Mouse (Mus musculus): ENCODE results near the gene Chst7.

Chst7 gene

GRCm38 (mm10) chrX:20059381-20059971 is at the start of gene Chst7:
Chst7 (plus strand) TSS chrX:20059560.
- DNase-seq (ENCODE audit: low read depth, low spot score), result peak; percentile 84

GRCm38 (mm10) chrX:20012211-20012610 is 47.1 kb upstream of the Chst7 start:
- DNase-seq (ENCODE audit: low read depth, low spot score), result no peak

DNA sequence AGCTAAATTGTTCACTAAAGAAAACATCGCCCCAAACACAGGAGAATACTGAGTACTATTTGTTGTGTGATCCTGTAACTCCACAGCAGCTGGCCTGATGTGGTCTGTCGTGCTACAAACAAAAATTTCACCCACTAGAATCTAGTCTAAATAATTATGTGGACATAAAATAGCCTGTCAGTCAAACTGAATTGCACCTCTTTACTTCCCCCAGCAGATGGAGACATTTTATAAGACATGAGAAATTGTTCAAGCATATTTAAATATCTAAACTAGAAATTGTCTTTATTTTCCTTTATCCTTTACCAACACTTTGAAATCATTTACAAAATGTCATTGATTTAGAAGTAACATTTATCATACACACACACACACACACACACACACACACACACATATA is 38.4 kb upstream of the Chst7 start:
- peak; percentile 7 for DNase-seq (ENCODE audit: low read depth, low spot score)

GRCm38 (mm10) chrX:20060096-20060768 is 872 bp downstream of the Chst7 start:
- peak; percentile 31 for DNase-seq (ENCODE audit: low read depth, low spot score)

DNA sequence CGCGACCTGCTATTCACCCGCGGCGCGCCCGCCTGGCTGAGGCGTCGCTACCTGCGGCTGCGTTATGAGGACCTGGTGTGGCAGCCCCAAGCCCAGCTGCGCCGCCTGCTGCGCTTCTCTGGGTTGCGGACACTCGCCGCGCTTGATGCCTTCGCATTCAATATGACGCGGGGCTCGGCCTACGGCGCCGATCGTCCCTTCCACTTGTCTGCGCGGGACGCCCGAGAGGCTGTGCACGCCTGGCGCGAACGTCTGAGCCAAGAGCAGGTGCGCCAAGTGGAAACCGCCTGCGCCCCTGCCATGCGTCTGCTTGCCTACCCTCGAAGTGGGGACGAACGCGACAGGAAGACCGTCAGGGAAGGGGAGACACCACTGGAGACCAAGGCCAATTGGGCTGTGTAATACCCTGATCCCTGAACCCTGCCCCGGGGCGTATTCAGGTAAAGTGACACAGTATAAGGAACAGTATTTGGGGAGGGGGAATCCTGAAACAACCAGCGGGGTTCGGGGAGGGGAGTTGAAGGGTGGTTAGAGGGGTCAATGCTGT is 1.5 kb downstream of the Chst7 start:
- peak; percentile 23 for DNase-seq (ENCODE audit: low read depth, low spot score)

DNA sequence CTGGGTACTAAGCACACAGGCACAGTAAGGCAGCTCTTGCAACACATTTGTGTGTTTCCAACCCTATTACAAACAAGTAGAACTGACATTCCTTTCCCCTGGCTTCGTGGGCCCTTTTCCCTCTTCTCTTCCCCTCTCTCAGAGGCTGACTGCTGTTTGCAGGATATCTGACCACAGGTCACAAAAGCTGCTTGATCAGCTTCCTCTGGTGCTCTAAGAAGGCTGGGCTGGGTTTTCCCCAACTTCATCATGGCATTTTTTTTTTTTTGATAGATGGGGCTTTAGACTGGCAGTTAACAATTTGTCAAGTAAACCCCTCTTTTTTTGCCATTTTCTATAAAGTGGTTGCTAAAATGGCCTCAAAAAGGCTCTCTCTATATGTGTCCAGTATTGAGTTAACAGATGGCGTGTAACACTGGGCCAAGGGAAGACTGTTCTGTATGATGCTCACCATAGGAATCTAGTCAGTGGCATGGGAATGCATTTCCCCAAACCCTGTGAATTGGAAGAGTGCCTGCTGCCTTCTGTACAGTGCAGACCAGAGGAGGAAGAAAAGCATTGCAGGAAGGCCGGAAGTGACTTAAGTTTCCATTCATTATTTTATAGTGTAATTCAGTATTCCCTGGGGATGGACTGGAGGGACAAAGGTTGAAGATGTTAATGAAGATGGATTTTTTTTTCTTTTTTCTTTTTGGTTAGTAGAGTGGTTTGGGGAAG is 2.6 kb downstream of the Chst7 start:
- no peak for DNase-seq (ENCODE audit: low read depth, low spot score)

- DNase-seq (ENCODE audit: low read depth, low spot score), result no peak
Observed at GRCm38 (mm10) chrX:20066636-20067035, 7.3 kb downstream of the Chst7 start.

DNA sequence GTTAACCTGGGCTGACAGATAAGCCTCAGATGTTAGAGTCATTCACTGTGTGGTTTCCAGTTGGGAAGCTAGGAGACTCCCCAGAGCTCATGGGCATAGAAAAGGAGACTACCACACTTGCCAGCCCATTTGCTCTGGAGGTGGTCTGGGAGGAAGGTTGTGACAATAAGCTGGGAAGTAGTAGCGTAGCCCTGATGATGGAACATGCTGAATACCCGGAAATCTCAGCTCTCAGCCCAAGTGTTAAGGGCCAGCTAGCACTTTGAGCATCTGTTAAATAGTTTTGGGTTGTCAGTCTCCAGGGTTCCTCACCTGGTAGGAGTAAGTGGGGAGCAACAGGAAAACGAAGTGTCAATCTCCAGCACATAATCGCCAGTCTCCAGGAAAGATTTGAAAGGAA is 10.8 kb downstream of the Chst7 start:
- no peak for DNase-seq (ENCODE audit: low read depth, low spot score)

DNA sequence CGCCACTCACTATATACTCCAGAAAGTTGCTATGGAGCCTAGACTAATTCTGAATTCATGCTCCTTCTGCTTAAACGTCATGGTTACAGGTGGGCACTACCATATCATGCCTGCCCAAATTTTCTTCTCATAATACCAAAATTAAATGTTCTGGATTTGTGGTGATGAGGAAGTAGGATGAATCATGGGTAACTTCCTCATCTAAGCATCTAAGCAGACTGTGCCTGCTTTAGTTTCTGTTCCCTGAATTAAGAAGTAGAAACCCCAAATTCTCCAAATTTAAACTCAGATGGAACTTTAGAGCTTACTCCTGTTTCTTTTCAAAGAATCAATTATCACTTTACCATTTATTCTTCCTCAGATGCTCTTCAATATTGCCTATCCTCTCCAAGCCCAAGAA is 58.4 kb downstream of the Chst7 start:
- DNase-seq (ENCODE audit: low read depth, low spot score), result no peak

DNA sequence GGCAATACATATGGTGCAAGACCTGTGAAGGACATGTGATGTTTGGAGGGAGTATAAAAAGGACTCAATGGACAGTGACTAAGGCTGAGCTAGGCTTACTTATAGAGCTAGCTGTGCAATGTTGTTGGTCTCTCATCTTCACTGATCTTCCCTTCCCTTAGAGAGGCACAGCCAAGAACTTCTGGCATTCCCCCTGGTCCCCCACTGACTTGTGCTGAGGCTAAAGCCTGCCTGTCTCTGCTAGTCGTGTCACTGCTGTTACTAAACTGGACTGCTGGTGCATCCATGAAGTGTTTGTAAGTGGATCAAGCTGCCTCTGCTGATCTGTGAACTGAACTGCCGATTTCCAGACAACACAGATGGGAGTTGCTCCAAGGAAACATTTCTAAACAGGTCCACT is 66.1 kb downstream of the Chst7 start:
- no peak for DNase-seq (ENCODE audit: low read depth, low spot score)

DNA sequence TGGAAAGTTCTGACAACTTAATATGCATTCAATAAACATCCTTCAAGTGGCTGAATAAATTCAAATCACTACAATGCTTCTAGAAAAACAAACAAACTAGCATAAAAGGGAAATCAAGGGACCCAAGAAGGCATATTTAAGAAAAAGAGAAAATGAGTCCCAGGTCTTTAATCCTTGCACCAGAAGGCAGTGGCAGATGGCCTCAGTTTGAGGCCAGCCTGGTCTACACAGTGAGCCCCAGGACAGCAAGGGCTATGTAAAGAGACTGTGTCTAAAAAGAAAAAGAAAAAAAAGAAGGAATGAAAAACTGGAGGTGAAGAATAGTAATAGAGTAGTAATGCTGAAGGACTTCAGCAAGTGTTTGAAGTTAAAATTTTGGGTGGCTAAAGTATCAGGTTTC is 69.6 kb downstream of the Chst7 start:
- no peak for DNase-seq (ENCODE audit: low read depth, low spot score)

GRCm38 (mm10) chrX:20129466-20129865 is 70.1 kb downstream of the Chst7 start:
- DNase-seq (ENCODE audit: low read depth, low spot score), result no peak
